Mouse (Mus musculus) brain, embryonic 14.5 days (tissue): Measurements from ENCODE around the gene Hes1. TPM values are rescaled to one million over a fixed set of nuclear protein-coding genes. Genes with fewer than 3 reads are reported as not detected.

Source experiments
- DNase-seq: peaks from one replicate; pipeline ENCODE4 v3.0.0-alpha.2; 2011; ENCODE audit warnings: low read depth
- CTCF ChIP-seq: fragments of 200-500 bp; IDR thresholded peaks from 2 replicates; pipeline ENCODE4 v1.5.1; 2012; ENCODE audit warnings: inconsistent platforms, mild to moderate bottlenecking, moderate library complexity, borderline replicate concordance; ENCODE audit not compliant: insufficient read depth, insufficient read length; ENCODE audit errors: extremely low read depth
- POLR2A ChIP-seq: fragments of 200-500 bp; IDR thresholded peaks from 2 replicates; pipeline ENCODE4 v1.6.1; 2012; ENCODE audit warnings: mild to moderate bottlenecking, inconsistent platforms, borderline replicate concordance; ENCODE audit not compliant: poor library complexity, insufficient read depth, insufficient read length, severe bottlenecking; ENCODE audit errors: extremely low read depth
- polyA plus RNA-seq: library from polyadenylated mRNA; depleted of rRNA; stranded (reverse); fragments of >200 nt; gene quantifications from 2 replicates; pipeline ENCODE4 v1.2.3, GENCODE M21; 2012; rRNA removed

Gene Hes1
- polyA plus RNA-seq = 44.6 and 58.9 TPM in 2 replicates

GRCm38 (mm10) chr16:30063984-30064453 is at the start of gene Hes1:
Gene Hes1 (plus strand): TSS chr16:30064384.
- DNase-seq = peak; percentile 96
- 0 out of 2 replicates have a peak, but pooled peaks have one; percentile 14 for TF ChIP-seq POLR2A
- no peak for TF ChIP-seq CTCF

GRCm38 (mm10) chr16:30016064-30016463 is 48.1 kb upstream of the Hes1 start:
- TF ChIP-seq POLR2A = no peak
- no peak for TF ChIP-seq CTCF
- DNase-seq = no peak

GRCm38 (mm10) chr16:30020124-30020523 is 44.1 kb upstream of the Hes1 start:
- TF ChIP-seq CTCF (no peak), POLR2A (no peak)
- no peak for DNase-seq

- TF ChIP-seq CTCF (no peak), POLR2A (no peak)
- no peak for DNase-seq
Measured at GRCm38 (mm10) chr16:30022352-30022751, 41.8 kb upstream of the Hes1 start.

- peak; percentile 97 for DNase-seq
- TF ChIP-seq POLR2A (no peak), CTCF (no peak)
Measured at GRCm38 (mm10) chr16:30022890-30023797, 41.0 kb upstream of the Hes1 start.

- no peak for TF ChIP-seq POLR2A
- TF ChIP-seq CTCF = no peak
- no peak for DNase-seq
Measured at GRCm38 (mm10) chr16:30024681-30025262, 39.4 kb upstream of the Hes1 start.

- TF ChIP-seq POLR2A (no peak), CTCF (no peak)
- peak; percentile 60 for DNase-seq
Measured at GRCm38 (mm10) chr16:30028184-30028583, 36.0 kb upstream of the Hes1 start.

- no peak for DNase-seq
- TF ChIP-seq POLR2A = no peak
- TF ChIP-seq CTCF = no peak
Measured at GRCm38 (mm10) chr16:30029264-30030003, 34.8 kb upstream of the Hes1 start.

- DNase-seq = no peak
- TF ChIP-seq POLR2A (no peak), CTCF (no peak)
Measured at GRCm38 (mm10) chr16:30032326-30032904, 31.8 kb upstream of the Hes1 start.

- DNase-seq = no peak
- TF ChIP-seq POLR2A (no peak), CTCF (no peak)
Measured at GRCm38 (mm10) chr16:30033390-30033789, 30.8 kb upstream of the Hes1 start.
